Mouse (Mus musculus): ENCODE data around the gene Bclaf1. TPM values are rescaled to one million over a fixed set of nuclear protein-coding genes. Genes with fewer than 3 reads are reported as not detected.
A peak's percentile ranks its signal among the peaks of the same experiment; 100 is the strongest.

Bclaf1 gene
- polyA plus RNA-seq, 1 experiment: 12.5 TPM

DNA sequence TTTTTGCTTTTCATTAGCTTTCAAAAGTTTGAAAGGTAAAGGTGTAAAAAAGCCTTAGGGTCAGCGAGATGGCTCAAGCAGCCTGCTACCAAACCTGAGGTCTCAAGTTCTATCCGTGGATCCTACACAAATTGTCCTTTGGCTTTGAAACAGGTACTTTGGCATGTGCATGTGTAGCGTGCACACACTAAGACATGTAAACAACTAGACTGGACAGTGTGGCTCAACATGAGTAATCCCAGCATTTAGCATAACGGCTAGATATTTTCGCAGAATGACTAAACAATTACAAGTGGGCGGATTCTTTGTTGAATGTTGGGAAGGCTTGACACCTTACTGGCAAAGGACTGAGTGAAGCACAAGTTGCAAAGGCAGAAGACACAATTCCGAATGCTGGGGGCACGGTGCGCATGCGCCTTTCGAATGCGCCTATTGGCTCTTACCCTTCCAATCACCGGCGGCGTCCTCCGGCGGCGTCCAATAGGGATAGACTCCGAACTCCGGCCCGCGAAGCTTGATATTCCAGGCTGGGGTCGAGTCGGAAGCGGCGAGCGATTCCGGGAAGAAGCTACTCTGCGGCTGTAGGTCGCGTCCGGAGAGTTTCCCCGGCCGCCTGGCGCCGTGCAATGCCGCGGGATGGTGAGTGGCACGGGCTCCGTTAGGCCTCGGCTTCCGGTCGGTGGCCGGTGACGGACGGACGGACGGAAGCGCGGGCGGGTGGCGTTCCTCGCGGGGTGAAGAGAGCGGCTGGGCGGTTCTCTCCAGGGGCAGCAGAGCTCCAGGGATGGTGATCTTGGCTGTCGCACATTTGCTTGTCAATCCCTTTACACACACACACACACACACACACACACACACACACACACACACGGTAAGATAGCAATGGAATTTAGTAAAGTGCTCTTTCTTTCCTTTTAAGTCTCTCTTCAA is 35.3 kb downstream of the Bclaf1 start, which contains the start of gene Mtfr2:
TSS of gene Mtfr2 (plus strand) at position 486 of the 930 bp plus-strand sequence.
- Histone ChIP-seq H3K4me3 (peak within 1 kb of the TSS; percentile 33), H3K79me2 (ENCODE audit: control insufficient read depth, insufficient read depth) (no peaks in the 10 kb centered on the region), H3ac (ENCODE audit: control insufficient read depth, insufficient read length) (no peak within 1 kb of the TSS), H3K27me3 (ENCODE audit: control insufficient read depth, insufficient read depth, insufficient read length) (no peaks in the 10 kb centered on the region), H3K4me2 (ENCODE audit: low read depth) (peak within 1 kb of the TSS; percentile 86), H3K36me3 (ENCODE audit: control insufficient read depth, insufficient read depth) (peaks cover 28% of the 10 kb centered on the region)
- peak; percentile 9 for TF ChIP-seq MAX (IDR thresholded peaks at IDR 0.05; ENCODE audit: low read depth)
- no peak for TF ChIP-seq MYOG (IDR thresholded peaks at IDR 0.05; ENCODE audit: control insufficient read depth in 1 of 3, insufficient read depth in 1 of 3, insufficient read length in 2 of 3, low read depth in 2 of 3)
- TF ChIP-seq E2F4 (IDR thresholded peaks at IDR 0.05; ENCODE audit: insufficient read depth): peak; percentile 98
- TF ChIP-seq POLR2AphosphoS2 (IDR thresholded peaks at IDR 0.05; ENCODE audit: insufficient read length, low read depth): peak; percentile 99
- peak; percentile 57 for TF ChIP-seq POLR2A (IDR thresholded peaks at IDR 0.05; ENCODE audit: insufficient read length, low read depth)
- no peak for TF ChIP-seq TCF3 (IDR thresholded peaks at IDR 0.05; ENCODE audit: insufficient read length, low read depth)
- no peak for TF ChIP-seq REST (IDR thresholded peaks at IDR 0.05; ENCODE audit: insufficient read depth, insufficient read length)

DNA sequence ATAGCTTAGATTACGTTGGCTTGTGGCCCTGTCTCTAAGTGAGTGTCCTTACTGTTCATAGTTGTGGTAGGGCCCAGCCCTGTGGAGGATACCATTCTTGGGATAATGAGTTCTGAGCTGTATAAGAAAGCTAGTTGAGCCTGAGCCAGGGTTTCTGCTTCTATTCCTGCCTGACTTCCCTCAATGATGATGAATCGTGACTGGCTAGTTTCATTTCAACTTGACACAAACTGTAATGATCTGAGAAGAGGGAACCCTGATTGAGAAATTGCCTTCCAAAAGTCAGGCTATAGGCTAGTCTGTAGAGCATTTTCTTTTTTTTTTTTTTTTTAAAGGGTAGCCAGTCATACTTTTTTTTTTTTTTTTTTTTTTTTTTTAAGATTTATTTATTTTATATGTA is 36.6 kb downstream of the Bclaf1 start:
- Histone ChIP-seq H3K4me3 (peak overlapping the region; percentile 33), H3K4me2 (ENCODE audit: low read depth) (peak overlapping the region; percentile 14), H3K27me3 (ENCODE audit: control insufficient read depth, insufficient read depth, insufficient read length) (no peaks in the 10 kb centered on the region), H3ac (ENCODE audit: control insufficient read depth, insufficient read length) (no peak overlapping the region), H3K36me3 (ENCODE audit: control insufficient read depth, insufficient read depth) (peaks cover 15% of the 10 kb centered on the region), H3K79me2 (ENCODE audit: control insufficient read depth, insufficient read depth) (no peaks in the 10 kb centered on the region)
- no peak for TF ChIP-seq USF1 (IDR thresholded peaks at IDR 0.05; ENCODE audit: low read depth)
- no peak for TF ChIP-seq MYOD1 (IDR thresholded peaks at IDR 0.05; ENCODE audit: control insufficient read depth in 1 of 3, insufficient read length in 2 of 3, low read depth in 2 of 3)
- TF ChIP-seq POLR2AphosphoS2 (IDR thresholded peaks at IDR 0.05; ENCODE audit: insufficient read length, low read depth): no peak
- no peak for TF ChIP-seq TCF3 (IDR thresholded peaks at IDR 0.05; ENCODE audit: insufficient read length, low read depth)
- TF ChIP-seq TCF12 (IDR thresholded peaks at IDR 0.05; ENCODE audit: insufficient read depth, poor library complexity, severe bottlenecking): no peak
- no peak for TF ChIP-seq CEBPB (IDR thresholded peaks at IDR 0.05; ENCODE audit: insufficient read depth, poor library complexity, severe bottlenecking)
- TF ChIP-seq POLR2A (IDR thresholded peaks at IDR 0.05; ENCODE audit: insufficient read length, low read depth): no peak
- no peak for TF ChIP-seq REST (IDR thresholded peaks at IDR 0.05; ENCODE audit: insufficient read depth, insufficient read length)
- TF ChIP-seq MAX (IDR thresholded peaks at IDR 0.05; ENCODE audit: low read depth): no peak
- no peak for TF ChIP-seq SRF (IDR thresholded peaks at IDR 0.05; ENCODE audit: control insufficient read depth, insufficient read length, low read depth)
- TF ChIP-seq MYOG (IDR thresholded peaks at IDR 0.05; ENCODE audit: control insufficient read depth in 1 of 3, insufficient read depth in 1 of 3, insufficient read length in 2 of 3, low read depth in 2 of 3): no peak
- TF ChIP-seq E2F4 (IDR thresholded peaks at IDR 0.05; ENCODE audit: insufficient read depth): no peak

DNA sequence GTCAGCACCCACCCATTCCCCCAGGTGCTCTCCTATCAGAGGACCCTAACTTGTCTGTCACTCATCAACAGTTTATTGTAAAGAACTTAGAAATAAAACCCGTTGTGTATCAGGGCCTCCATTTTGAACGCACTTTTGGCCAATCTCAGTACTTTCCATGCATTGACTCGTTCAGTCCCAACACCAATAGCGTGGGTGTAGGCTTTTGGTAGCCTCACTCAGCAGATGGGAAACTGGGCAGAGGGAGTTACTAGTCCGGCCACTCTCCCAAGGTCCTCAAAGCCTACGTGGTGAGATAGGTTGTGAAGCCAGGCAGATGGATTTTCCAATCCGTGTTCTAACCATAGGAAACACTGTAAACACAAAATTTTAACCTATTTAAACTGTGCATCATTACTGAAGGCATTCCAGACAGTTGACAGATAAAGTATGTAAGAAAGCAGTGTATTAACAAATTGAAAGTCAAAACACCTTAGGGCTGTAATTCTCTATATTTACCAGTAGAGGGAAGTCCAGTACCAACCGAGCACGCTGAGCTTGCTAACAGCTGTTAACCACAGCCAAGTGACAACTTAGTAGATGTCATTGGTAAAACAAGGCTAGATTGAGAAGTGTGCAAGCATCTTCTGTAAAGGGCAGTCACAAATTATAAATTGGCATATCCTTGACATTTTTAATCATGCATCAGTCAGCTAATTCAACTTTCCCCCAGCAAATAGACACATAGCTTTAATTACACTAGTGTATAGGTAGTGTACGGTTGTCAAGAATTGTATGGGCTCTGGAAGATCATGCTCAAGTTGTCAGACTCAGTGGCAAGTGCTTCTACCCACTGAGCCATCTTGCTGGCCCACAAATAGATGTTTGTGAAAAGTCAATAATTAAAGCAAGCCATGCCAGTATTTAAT is 49.5 kb downstream of the Bclaf1 start:
- no peaks in the 10 kb centered on the region for H3K79me2 ChIP-seq (ENCODE audit: control insufficient read depth, insufficient read depth)
- TF ChIP-seq MYOG (IDR thresholded peaks at IDR 0.05; ENCODE audit: control insufficient read depth in 1 of 3, insufficient read depth in 1 of 3, insufficient read length in 2 of 3, low read depth in 2 of 3) (peak in 1 of 3 experiments; percentile 40), E2F4 (IDR thresholded peaks at IDR 0.05; ENCODE audit: insufficient read depth) (no peak), POLR2A (IDR thresholded peaks at IDR 0.05; ENCODE audit: insufficient read length, low read depth) (no peak), MYOD1 (IDR thresholded peaks at IDR 0.05; ENCODE audit: control insufficient read depth in 1 of 3, insufficient read length in 2 of 3, low read depth in 2 of 3) (peak in 1 of 3 experiments; percentile 47)
- H3K27me3 ChIP-seq (ENCODE audit: control insufficient read depth, insufficient read depth, insufficient read length): no peaks in the 10 kb centered on the region
- H3ac ChIP-seq (ENCODE audit: control insufficient read depth, insufficient read length): no peak overlapping the region
- peaks cover 3% of the 10 kb centered on the region for H3K36me3 ChIP-seq (ENCODE audit: control insufficient read depth, insufficient read depth)
- H3K4me2 ChIP-seq (ENCODE audit: low read depth): no peak overlapping the region
- H3K4me3 ChIP-seq: no peak overlapping the region

DNA sequence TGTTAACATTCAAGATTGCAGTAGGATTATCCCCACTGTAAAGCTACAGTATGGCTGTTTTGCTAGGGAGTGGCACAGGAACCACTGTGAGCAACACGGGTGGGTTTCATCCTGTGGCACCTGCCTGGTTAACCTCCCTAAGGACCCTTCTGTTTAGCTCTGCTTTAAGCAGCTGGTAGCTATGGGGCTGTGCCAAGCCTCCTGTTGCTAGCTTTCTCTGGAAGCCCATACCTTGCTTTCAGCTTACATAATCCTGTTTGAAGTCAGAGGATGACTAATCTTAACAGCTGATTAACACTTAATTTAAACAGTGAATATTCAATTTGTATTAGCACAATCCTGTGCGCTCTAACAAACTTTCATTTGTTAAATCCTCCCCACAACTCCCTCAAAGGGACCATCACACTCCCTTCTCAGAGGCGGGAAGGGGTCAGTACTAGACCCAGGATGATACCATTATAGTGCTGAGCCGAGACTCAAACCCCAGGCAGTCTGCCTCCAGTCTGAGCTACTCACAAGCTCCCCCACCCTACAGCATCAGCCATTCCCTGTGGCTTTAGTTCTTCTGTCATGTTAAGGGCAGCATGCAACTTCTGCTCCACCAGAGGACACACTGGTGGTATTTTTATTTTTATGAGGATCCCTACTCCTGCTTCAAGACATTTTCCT is 50.3 kb downstream of the Bclaf1 start:
- no peaks in the 10 kb centered on the region for H3K36me3 ChIP-seq (ENCODE audit: control insufficient read depth, insufficient read depth)
- no peak overlapping the region for H3ac ChIP-seq (ENCODE audit: control insufficient read depth, insufficient read length)
- TF ChIP-seq USF1 (IDR thresholded peaks at IDR 0.05; ENCODE audit: low read depth): no peak
- TF ChIP-seq POLR2AphosphoS2 (IDR thresholded peaks at IDR 0.05; ENCODE audit: insufficient read length, low read depth): no peak
- no peak for TF ChIP-seq TCF3 (IDR thresholded peaks at IDR 0.05; ENCODE audit: insufficient read length, low read depth)
- TF ChIP-seq REST (IDR thresholded peaks at IDR 0.05; ENCODE audit: insufficient read depth, insufficient read length): no peak
- TF ChIP-seq CEBPB (IDR thresholded peaks at IDR 0.05; ENCODE audit: insufficient read depth, poor library complexity, severe bottlenecking): no peak
- TF ChIP-seq TCF12 (IDR thresholded peaks at IDR 0.05; ENCODE audit: insufficient read depth, poor library complexity, severe bottlenecking): no peak
- TF ChIP-seq POLR2A (IDR thresholded peaks at IDR 0.05; ENCODE audit: insufficient read length, low read depth): no peak
- TF ChIP-seq MAX (IDR thresholded peaks at IDR 0.05; ENCODE audit: low read depth): no peak
- H3K4me2 ChIP-seq (ENCODE audit: low read depth): no peak overlapping the region
- H3K4me3 ChIP-seq: no peak overlapping the region
- no peaks in the 10 kb centered on the region for H3K27me3 ChIP-seq (ENCODE audit: control insufficient read depth, insufficient read depth, insufficient read length)
- H3K79me2 ChIP-seq (ENCODE audit: control insufficient read depth, insufficient read depth): no peaks in the 10 kb centered on the region

All from myocyte (in vitro differentiated cells).